Mouse (Mus musculus) ES-E14 (cell line): Measurements from ENCODE around the gene Zfp629.

ENCODE experiments used
- MAFK ChIP-seq: IDR thresholded peaks from 2 replicates; pipeline ENCODE4 v1.6.1; 2014; ENCODE audit warnings: mild to moderate bottlenecking, low read depth, low read length, inconsistent platforms; ENCODE audit not compliant: insufficient read depth
- ZC3H11A ChIP-seq: IDR thresholded peaks from 2 replicates; pipeline ENCODE4 v1.6.1; 2012; ENCODE audit warnings: low read depth, mild to moderate bottlenecking, inconsistent platforms, low read length, borderline replicate concordance

GRCm38 (mm10) chr7:127561340-127561858 is 54.2 kb downstream of the Zfp629 start, which contains the start of gene Tmem265:
- no peak for TF ChIP-seq ZC3H11A
- no peak for TF ChIP-seq MAFK
